Mouse (Mus musculus) hindlimb bud, embryonic 11.5 days (tissue): ENCODE data around the gene Wdtc1.

Experiments used
- DNase-seq: peaks from one replicate; pipeline ENCODE4 v3.0.0-alpha.2; 2012; ENCODE audit warnings: low read depth, low spot score; ENCODE audit errors: extremely low spot score

Gene Wdtc1

GRCm38 (mm10) chr4:133286476-133287077, 66.7 kb downstream of the Wdtc1 start:
- no peak for DNase-seq

- DNase-seq = no peak
These were observed 67.3 kb downstream of the Wdtc1 start for GRCm38 (mm10) chr4:133285950-133286349.

GRCm38 (mm10) chr4:133285299-133285698, 68.0 kb downstream of the Wdtc1 start:
- DNase-seq = no peak

DNA sequence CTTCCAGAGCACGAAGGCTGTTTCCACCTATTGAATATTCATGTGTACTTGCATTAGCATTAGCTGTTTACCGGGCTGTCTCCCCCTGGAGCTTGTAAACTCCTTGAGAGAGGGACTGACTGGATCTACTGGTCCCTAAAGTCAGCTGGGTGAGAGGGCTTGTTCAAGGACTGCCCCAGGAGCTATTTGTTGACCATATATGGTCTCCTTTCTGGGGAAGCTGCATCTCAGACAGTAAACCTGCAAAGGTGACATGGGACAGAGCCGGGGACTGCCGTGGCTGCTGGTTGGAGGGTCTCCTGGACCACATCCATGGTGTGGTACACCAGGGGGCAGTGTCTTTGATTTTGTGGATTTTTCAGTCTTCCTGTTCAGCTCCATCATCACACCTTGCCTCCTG, 70.6 kb downstream of the Wdtc1 start:
- no peak for DNase-seq

DNA sequence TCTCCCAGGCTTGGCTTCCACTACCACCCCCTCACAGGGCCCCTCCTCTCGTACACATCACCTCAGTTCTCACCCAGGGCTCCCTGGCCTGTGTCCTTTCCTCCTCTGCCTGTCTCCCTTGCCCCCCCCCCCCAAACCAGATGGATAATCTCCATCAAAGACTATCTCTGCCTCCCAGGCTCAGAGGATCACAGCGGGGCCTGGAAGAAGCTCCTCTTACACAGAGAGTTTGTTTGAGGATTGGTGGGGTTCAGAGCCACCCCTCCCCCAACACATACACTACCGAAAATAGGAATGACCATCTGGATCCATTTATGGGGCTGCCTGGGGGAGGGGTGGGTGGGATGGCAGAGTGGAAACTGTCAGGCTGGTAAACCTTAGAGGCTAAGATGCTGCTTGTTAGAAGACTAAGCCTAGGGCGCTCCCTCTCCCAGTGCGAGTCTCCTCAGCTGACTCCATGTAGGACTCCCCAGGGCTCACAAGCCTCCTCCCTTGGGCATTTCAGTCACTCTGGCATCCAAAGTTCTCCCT, 71.3 kb downstream of the Wdtc1 start:
- no peak for DNase-seq

- no peak for DNase-seq
These were observed 71.8 kb downstream of the Wdtc1 start for GRCm38 (mm10) chr4:133281513-133281912.

GRCm38 (mm10) chr4:133278482-133278881, 74.8 kb downstream of the Wdtc1 start:
- no peak for DNase-seq

GRCm38 (mm10) chr4:133278067-133278466, 75.2 kb downstream of the Wdtc1 start:
- DNase-seq = no peak

- peak; percentile 69 for DNase-seq
These were observed 75.9 kb downstream of the Wdtc1 start, which contains the start of gene Tmem222 for GRCm38 (mm10) chr4:133277104-133278026. Tmem222 (minus strand) TSS chr4:133277792.

DNA sequence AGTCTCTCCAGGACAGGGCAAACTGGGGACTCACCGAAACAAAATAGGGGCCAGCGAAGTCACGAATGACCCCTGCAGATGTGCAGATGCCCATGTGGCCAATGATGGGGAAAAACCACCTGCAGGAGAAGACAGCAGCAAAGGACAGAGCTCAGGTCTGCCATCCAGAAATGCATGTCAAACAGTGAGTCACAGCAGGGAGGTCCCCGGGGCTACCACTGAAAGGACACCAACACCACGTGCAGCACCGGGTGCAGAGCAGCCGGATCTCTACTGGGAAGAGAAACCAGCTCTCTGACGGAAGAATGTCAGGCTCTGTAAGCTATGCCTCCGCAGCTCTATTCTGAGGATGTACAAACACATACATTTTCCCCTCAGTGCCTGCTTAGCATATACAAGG, 82.4 kb downstream of the Wdtc1 start:
- DNase-seq = no peak

- DNase-seq = no peak
These were observed 83.7 kb downstream of the Wdtc1 start for GRCm38 (mm10) chr4:133269596-133269995.

DNA sequence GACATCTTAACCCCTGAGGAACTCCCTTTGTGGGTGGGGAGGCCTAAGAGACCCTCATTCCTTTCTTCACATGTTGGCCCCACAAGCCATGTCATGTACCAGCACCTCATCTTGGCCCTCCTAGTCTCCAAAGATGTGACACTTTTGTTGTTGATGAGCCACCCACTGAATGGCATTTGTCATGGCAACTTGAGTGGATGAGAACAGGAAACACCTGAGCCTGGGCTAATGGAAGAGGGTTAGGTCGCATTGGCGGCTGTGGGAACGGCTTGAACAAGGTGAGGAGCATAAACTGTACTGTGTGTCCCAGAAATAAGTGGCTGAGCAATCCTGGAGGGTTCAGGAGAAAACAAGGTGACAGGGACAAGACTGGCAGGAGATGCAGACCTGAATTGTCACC, 84.3 kb downstream of the Wdtc1 start:
- DNase-seq = no peak

GRCm38 (mm10) chr4:133266248-133266880, 86.9 kb downstream of the Wdtc1 start:
- DNase-seq = no peak

DNA sequence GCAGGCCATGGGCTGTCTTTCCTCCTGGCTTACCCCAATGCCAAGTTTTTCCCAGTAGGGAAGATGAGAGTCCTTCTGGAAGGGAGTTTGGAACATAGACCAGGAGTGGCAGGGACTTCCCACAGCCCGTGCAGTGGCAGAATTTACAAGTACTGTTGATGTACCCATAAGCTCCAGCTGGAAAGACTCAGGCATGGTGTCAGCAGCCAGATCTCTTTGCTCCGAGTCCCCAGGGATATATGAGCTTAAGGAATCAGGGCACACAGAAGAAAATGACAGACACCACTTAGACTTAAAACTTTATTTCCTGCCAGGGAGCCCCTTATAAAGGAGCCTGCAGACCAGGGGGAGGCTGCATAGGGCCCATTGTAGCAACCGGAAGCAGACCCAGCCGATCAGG, 87.5 kb downstream of the Wdtc1 start:
- DNase-seq = no peak

GRCm38 (mm10) chr4:133265297-133265696, 88.0 kb downstream of the Wdtc1 start:
- DNase-seq = no peak

DNA sequence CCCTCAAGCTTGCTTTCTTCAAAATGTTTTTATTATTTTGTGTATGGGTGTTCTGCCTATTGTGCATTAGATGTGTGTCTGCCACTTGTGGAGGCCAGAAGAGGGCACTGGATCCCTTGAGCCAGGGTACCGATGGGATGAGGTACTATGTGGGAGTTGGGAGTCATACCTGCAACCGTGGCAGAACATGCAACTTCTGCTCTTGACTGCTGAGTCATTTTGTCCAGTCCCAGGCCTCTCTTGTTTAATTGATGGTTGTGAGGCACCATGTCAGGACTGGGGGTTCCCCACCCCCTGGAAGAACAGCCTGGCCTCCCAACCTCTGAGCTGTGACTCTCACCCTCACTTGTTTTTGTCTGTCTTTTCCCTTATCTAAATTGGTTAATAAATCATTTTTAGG, 88.7 kb downstream of the Wdtc1 start:
- DNase-seq = no peak

- no peak for DNase-seq
These were observed 89.5 kb downstream of the Wdtc1 start for GRCm38 (mm10) chr4:133263756-133264155.

DNA sequence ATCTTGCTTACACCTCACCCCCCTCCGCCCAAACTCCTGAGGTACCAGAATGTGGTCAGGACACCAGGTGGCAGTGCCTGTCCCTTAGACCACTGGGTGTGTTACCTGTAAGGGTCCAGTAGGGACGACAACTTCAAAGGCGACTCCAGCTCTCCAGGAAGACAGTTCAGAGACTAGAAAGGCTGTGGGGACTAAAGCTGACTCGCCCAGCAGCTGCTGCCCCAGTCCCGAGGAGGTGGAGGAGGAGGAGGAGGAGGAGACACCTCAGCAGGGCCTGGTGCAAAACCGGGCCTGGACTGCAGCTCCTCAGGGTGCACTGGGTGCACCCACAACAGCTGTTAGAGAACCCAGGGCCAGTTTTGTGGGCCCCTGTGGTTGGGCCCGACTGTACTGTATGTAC, 90.4 kb downstream of the Wdtc1 start, which contains the start of gene Sytl1:
Gene Sytl1, minus strand, starts transcription at position 232 of the 400 bp plus-strand sequence.
- no peak for DNase-seq

- no peak for DNase-seq
These were observed 90.9 kb downstream of the Wdtc1 start for GRCm38 (mm10) chr4:133262375-133262765.

DNA sequence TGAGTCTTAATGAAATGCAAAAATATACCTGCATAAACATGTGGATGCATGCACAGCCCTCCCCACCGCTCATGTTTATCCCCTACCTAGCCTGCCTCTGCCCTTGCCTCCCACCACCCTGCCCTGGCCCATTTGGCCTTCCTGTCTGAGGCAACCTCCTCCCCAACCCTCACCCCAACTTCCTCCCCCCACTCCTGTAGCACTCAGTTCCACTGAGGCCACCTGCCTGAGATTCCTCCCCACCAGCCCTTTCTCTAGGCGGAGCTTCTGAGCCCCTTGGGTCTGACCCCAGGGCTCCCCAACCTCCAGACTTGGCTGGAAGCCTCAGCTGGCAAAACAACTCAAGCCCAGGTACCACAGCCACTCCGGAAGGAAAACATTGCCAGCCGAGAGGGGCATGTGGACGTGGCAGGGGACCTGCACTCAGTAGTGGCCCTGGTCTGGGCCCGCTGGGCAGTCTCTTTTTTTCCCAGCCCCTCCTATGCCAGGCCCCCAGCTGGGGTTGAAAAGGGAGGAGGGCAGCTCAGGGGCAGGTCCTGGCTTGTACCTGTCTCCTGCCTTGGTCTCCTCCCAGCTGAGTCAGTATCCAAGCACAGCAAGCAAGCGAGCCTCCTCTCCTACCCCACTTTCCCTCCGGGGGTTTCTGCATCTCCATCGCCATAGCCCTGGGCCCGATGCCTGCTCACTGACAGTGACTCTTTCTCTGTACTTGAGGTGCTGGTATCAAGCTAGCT, 91.5 kb downstream of the Wdtc1 start:
- no peak for DNase-seq
